Comparison of ENCODE assay signal across 8 mouse cellular contexts in genomic region chr10:90771471-90772226, GRCm38 (mm10).
DNase-seq lines count a peak whose midpoint lies in the region; ATAC-seq lines count a peak whose summit lies in the region.

No protein-coding gene starts in this region.

- no peaks in the 10 kb centered on the region for H3K4me1 ChIP-seq in kidney, embryonic 16.5 days (ENCODE audit: insufficient read depth, low read length)
- H3K4me1 ChIP-seq in hindbrain, embryonic 12.5 days, result peaks cover 25% of the 10 kb centered on the region
- peaks cover 16% of the 10 kb centered on the region; the same call in 1 of the 2 replicates for H3K4me1 ChIP-seq in neural tube, embryonic 12.5 days

- no peak for DNase-seq in kidney, postnatal 10 days
- peak; percentile 65 for DNase-seq in embryo, embryonic 10.5 days (ENCODE audit: low spot score)
- no peak for DNase-seq in cerebellum, adult 9-10 months
- no peak for DNase-seq in adrenal gland, adult 18-20 months (ENCODE audit: low spot score in 2 of 2)

- H3K27me3 ChIP-seq in kidney, embryonic 16.5 days (ENCODE audit: insufficient read depth, low read length), result no peaks in the 10 kb centered on the region
- no peaks in the 10 kb centered on the region for H3K27me3 ChIP-seq in hindbrain, embryonic 12.5 days
- no peaks in the 10 kb centered on the region for H3K27me3 ChIP-seq in neural tube, embryonic 12.5 days (replicated peaks)

- H3K9ac ChIP-seq in kidney, embryonic 16.5 days (replicated peaks; ENCODE audit: low read length), result no peak overlapping the region
- no peak overlapping the region for H3K9ac ChIP-seq in hindbrain, embryonic 12.5 days
- no peak overlapping the region for H3K9ac ChIP-seq in neural tube, embryonic 12.5 days

- WGBS in kidney, embryonic 16.5 days, result 10% methylated on average over 15 of the region's 15 CpGs
- 7% methylated on average over 15 of the region's 15 CpGs for whole genome bisulfite sequencing in hindbrain, embryonic 12.5 days
- WGBS in neural tube, embryonic 12.5 days, result 8% methylated on average over 15 of the region's 15 CpGs

- H3K4me2 ChIP-seq in kidney, embryonic 16.5 days (replicated peaks; ENCODE audit: low read depth, low read length), result no peak overlapping the region
- peak overlapping the region; percentile 36 for H3K4me2 ChIP-seq in hindbrain, embryonic 12.5 days (replicated peaks)
- H3K4me2 ChIP-seq in neural tube, embryonic 12.5 days (replicated peaks), result peak overlapping the region; percentile 43

- H3K4me3 ChIP-seq in kidney, embryonic 16.5 days (ENCODE audit: low read length), result no peak overlapping the region
- H3K4me3 ChIP-seq in hindbrain, embryonic 12.5 days, result no peak overlapping the region
- H3K4me3 ChIP-seq in neural tube, embryonic 12.5 days, result no peak overlapping the region

- H3K36me3 ChIP-seq in kidney, embryonic 16.5 days (ENCODE audit: insufficient read depth, low read length), result no peaks in the 10 kb centered on the region
- no peaks in the 10 kb centered on the region for H3K36me3 ChIP-seq in hindbrain, embryonic 12.5 days
- H3K36me3 ChIP-seq in neural tube, embryonic 12.5 days, result no peaks in the 10 kb centered on the region

- H3K9me3 ChIP-seq in kidney, embryonic 16.5 days (ENCODE audit: low read length), result no peaks in the 10 kb centered on the region
- no peaks in the 10 kb centered on the region for H3K9me3 ChIP-seq in hindbrain, embryonic 12.5 days (replicated peaks)
- no peaks in the 10 kb centered on the region for H3K9me3 ChIP-seq in neural tube, embryonic 12.5 days

- ATAC-seq in kidney, embryonic 16.5 days (ENCODE audit: low FRiP score, low TSS enrichment), result peak; percentile 78; the same call in 1 of the 2 replicates
- peak; percentile 95 for ATAC-seq in hindbrain, embryonic 12.5 days (ENCODE audit: low FRiP score)
- ATAC-seq in neural tube, embryonic 12.5 days (ENCODE audit: low FRiP score, low read depth), result peak; percentile 90
- no peak for ATAC-seq in CD4-positive, CD25-positive, alpha-beta regulatory T cell, adult 4 months

- no peak overlapping the region for H3K27ac ChIP-seq in kidney, embryonic 16.5 days (ENCODE audit: low read length)
- H3K27ac ChIP-seq in hindbrain, embryonic 12.5 days, result peak overlapping the region; percentile 48; the same call in 1 of the 2 replicates
- H3K27ac ChIP-seq in neural tube, embryonic 12.5 days, result no peak overlapping the region
